Comparison of ENCODE assay signal across 10 mouse cellular contexts in genomic region chrX:49493739-49494449, GRCm38 (mm10). TPM values are rescaled to one million over a fixed set of nuclear protein-coding genes. Genes with fewer than 3 reads are reported as not detected.
DNase-seq lines count a peak whose midpoint lies in the region; ATAC-seq and TF ChIP-seq lines count a peak whose summit lies in the region.
"Had no signal": no experiment of that assay in that cellular context is flagged by ENCODE, and none has a peak within 500 bp of the region (broad histone marks: within the 10 kb centered on the region; RNA-seq: fewer than 3 reads in every experiment).

No protein-coding gene starts in this region.

- WGBS in heart, embryonic 10.5 days = 18% methylated on average over 46 of the region's 46 CpGs
- WGBS in hindbrain, embryonic 12.5 days = 23% methylated on average over 46 of the region's 46 CpGs
- WGBS in midbrain, embryonic 10.5 days = 12% methylated on average over 46 of the region's 46 CpGs

- 0 out of 2 replicates have a peak, but pooled peaks have one; percentile 50 for ATAC-seq in hindbrain, embryonic 12.5 days (ENCODE audit: low FRiP score)

- H3K36me3 ChIP-seq in heart, embryonic 10.5 days = no peaks in the 10 kb centered on the region
- no peaks in the 10 kb centered on the region for H3K36me3 ChIP-seq in ES-E14 (ENCODE audit: control insufficient read depth, insufficient read depth, low read length, poor library complexity, severe bottlenecking)
- H3K36me3 ChIP-seq in hindbrain, embryonic 12.5 days = no peaks in the 10 kb centered on the region
- no peaks in the 10 kb centered on the region for H3K36me3 ChIP-seq in midbrain, embryonic 10.5 days

- H3K4me1 ChIP-seq in heart, embryonic 10.5 days = no peaks in the 10 kb centered on the region
- H3K4me1 ChIP-seq in ES-E14 (ENCODE audit: control insufficient read depth in 2 of 2, insufficient read depth in 2 of 2, low read length in 2 of 2, poor library complexity in 1 of 2) = no peaks in the 10 kb centered on the region
- peaks cover 2% of the 10 kb centered on the region; the same call in 1 of the 2 replicates for H3K4me1 ChIP-seq in hindbrain, embryonic 12.5 days
- H3K4me1 ChIP-seq in midbrain, embryonic 10.5 days = peaks cover 2% of the 10 kb centered on the region; the same call in 1 of the 2 replicates

- no peak for DNase-seq in heart, embryonic 10.5 days (ENCODE audit: low spot score)
- no peak for DNase-seq in heart, postnatal 4 days
- no peak for DNase-seq in ES-E14 (ENCODE audit: low read depth, low spot score)
- no peak for DNase-seq in midbrain, embryonic 10.5 days (ENCODE audit: low spot score)
- DNase-seq in natural killer cell, adult 2 months (ENCODE audit: low spot score in 2 of 2) = no peak
- DNase-seq in thymus, postnatal 36 days = no peak
- no peak for DNase-seq in left cerebral cortex, adult 9 months (ENCODE audit: low spot score in 2 of 2)

- no peak overlapping the region for H3K27ac ChIP-seq in heart, embryonic 10.5 days
- no peak overlapping the region for H3K27ac ChIP-seq in ES-E14 (ENCODE audit: insufficient read depth, low read depth, low read length, poor library complexity, severe bottlenecking)
- no peak overlapping the region for H3K27ac ChIP-seq in hindbrain, embryonic 12.5 days
- no peak overlapping the region for H3K27ac ChIP-seq in midbrain, embryonic 10.5 days (replicated peaks)

- H3K27me3 ChIP-seq in heart, embryonic 10.5 days (ENCODE audit: insufficient read depth, poor library complexity, severe bottlenecking) = peaks cover 33% of the 10 kb centered on the region
- peaks cover 33% of the 10 kb centered on the region for H3K27me3 ChIP-seq in hindbrain, embryonic 12.5 days
- H3K27me3 ChIP-seq in midbrain, embryonic 10.5 days (ENCODE audit: low read depth, poor library complexity, severe bottlenecking) = peaks cover 46% of the 10 kb centered on the region

- H3K9ac ChIP-seq in ES-E14 (ENCODE audit: insufficient read depth, low read depth, low read length, poor library complexity, severe bottlenecking) = no peak overlapping the region
- H3K9ac ChIP-seq in hindbrain, embryonic 12.5 days = no peak overlapping the region

- H3K4me2 ChIP-seq in hindbrain, embryonic 12.5 days (replicated peaks) = peak overlapping the region; percentile 65

- peak overlapping the region; percentile 52 for H3K4me3 ChIP-seq in heart, embryonic 10.5 days
- peak overlapping the region; percentile 33 to 56 for H3K4me3 ChIP-seq in ES-E14 (ENCODE audit: insufficient read depth in 1 of 2, low read depth in 1 of 2, low read length in 2 of 2, poor library complexity in 1 of 2, severe bottlenecking in 1 of 2)
- peak overlapping the region; percentile 33 for H3K4me3 ChIP-seq in hindbrain, embryonic 12.5 days
- peak overlapping the region; percentile 51 for H3K4me3 ChIP-seq in midbrain, embryonic 10.5 days

- H3K9me3 ChIP-seq in heart, embryonic 10.5 days = no peaks in the 10 kb centered on the region
- H3K9me3 ChIP-seq in ES-E14 (ENCODE audit: control insufficient read depth, insufficient read depth, low read depth, low read length) = no peaks in the 10 kb centered on the region
- H3K9me3 ChIP-seq in hindbrain, embryonic 12.5 days (replicated peaks) = no peaks in the 10 kb centered on the region
- peaks cover 4% of the 10 kb centered on the region; the same call in 1 of the 2 replicates for H3K9me3 ChIP-seq in midbrain, embryonic 10.5 days (replicated peaks)

- in situ Hi-C loops in ES-E14 (cut with MboI; ENCODE audit: low sequenced_read_pairs in 2 of 2, unreplicated experiment in 2 of 2) = no loop called here

TF ChIP-seq in ES-E14, 5 proteins besides CTCF, POLR2A, EP300 and RAD21:
- TF ChIP-seq CHD2 (IDR thresholded peaks at IDR 0.05; ENCODE audit: low read depth, low read length) = no peak
- no peak for TF ChIP-seq ZC3H11A (IDR thresholded peaks at IDR 0.05; ENCODE audit: borderline replicate concordance, low read depth, low read length)
- no peak for TF ChIP-seq MAFK (IDR thresholded peaks at IDR 0.05; ENCODE audit: insufficient read depth, low read depth, low read length)
- TF ChIP-seq ZNF384 (IDR thresholded peaks at IDR 0.05; ENCODE audit: low read depth, low read length) = no peak
- no peak for TF ChIP-seq HCFC1 (IDR thresholded peaks at IDR 0.05; ENCODE audit: borderline replicate concordance, insufficient read depth, low read length)

RNA-seq across cellular contexts. Expression of gene Arhgap36, which starts 30.1 kb away (rescaled TPM):
- 0.78 and 1.5 TPM in 2 replicates for polyA plus RNA-seq in heart, embryonic 10.5 days (2016; fragmentation: Nextera tagmentation; extraction: Ambion mirVana)
- 1 to 10 TPM; 1.8 to 3.5 TPM for total RNA-seq in heart, postnatal 4 days (2021)
- 0.32 and 0.45 TPM in 2 replicates for total RNA-seq in ES-E14 (2012; rRNA removed)
- 2.3 and 3.6 TPM in 2 replicates for polyA plus RNA-seq in hindbrain, embryonic 12.5 days (2016; fragmentation: Nextera tagmentation; extraction: Ambion mirVana)
- 1.9 and 2.3 TPM in 2 replicates for polyA plus RNA-seq in midbrain, embryonic 10.5 days (2016; fragmentation: Nextera tagmentation; extraction: Ambion mirVana)
- total RNA-seq: monocyte, adult 5-6 weeks had no signal
- polyA plus RNA-seq: C2C12 had no signal
